Mouse (Mus musculus): ENCODE results near the gene Gm29666.

DNA sequence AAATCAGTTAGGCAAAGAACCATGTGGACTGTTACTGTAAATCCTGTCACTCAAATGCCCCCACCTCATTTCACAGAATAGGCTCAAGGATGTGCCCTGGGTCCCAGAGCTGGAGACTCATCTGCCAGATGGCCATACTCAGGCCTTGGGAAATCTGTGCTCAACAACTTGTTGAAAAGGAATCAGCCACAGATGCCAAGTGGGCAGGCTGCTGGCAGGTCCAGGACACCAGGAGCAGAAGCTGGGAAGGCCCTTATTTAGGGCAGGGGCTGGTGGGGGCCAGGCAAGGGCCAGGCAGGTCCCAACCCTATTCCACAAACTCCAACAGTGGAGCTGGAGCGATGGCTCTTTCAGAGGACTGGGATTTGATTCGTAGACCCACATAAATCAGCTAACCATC, 42.7 kb upstream of the Gm29666 start:
- TF ChIP-seq CTCF (IDR thresholded peaks at IDR 0.05 in 2 of 3, conservative IDR thresholded peaks at IDR 0.05 in 1 of 3; ENCODE audit: control insufficient read depth in 1 of 3, insufficient read depth in 1 of 3, low read depth in 2 of 3, low read length in 3 of 3, poor library complexity in 1 of 3, severe bottlenecking in 1 of 3) = no peak
- TF ChIP-seq HCFC1 (IDR thresholded peaks at IDR 0.05; ENCODE audit: low read depth, low read length) = no peak
- no peak for TF ChIP-seq UBTF (IDR thresholded peaks at IDR 0.05; ENCODE audit: borderline replicate concordance, insufficient read depth, low read depth, low read length)
- no peak for TF ChIP-seq POLR2A (IDR thresholded peaks at IDR 0.05; ENCODE audit: control insufficient read depth in 1 of 2, insufficient read depth in 1 of 2, low read depth in 1 of 2, low read length in 2 of 2, poor library complexity in 1 of 2)
- no peak for TF ChIP-seq POLR2AphosphoS2 (IDR thresholded peaks at IDR 0.05; ENCODE audit: low read length)
